Mouse (Mus musculus): ENCODE measurements around the gene Slc13a2.

Gene Slc13a2

GRCm38 (mm10) chr11:78422055-78422819, at the start of gene Slc13a2:
Slc13a2 (minus strand) TSS chr11:78422217.
- no peak for DNase-seq (ENCODE audit: low spot score)

GRCm38 (mm10) chr11:78471326-78472103, 49.5 kb upstream of the Slc13a2 start:
- no peak for DNase-seq (ENCODE audit: low spot score)

- DNase-seq (ENCODE audit: low spot score): no peak
These were observed 45.9 kb upstream of the Slc13a2 start for GRCm38 (mm10) chr11:78467932-78468331.

- DNase-seq (ENCODE audit: low spot score): no peak
These were observed 45.5 kb upstream of the Slc13a2 start for GRCm38 (mm10) chr11:78467515-78467914.

- no peak for DNase-seq (ENCODE audit: low spot score)
These were observed 44.4 kb upstream of the Slc13a2 start for GRCm38 (mm10) chr11:78466242-78466912.

- peak; percentile 82 for DNase-seq (ENCODE audit: low spot score)
These were observed 43.7 kb upstream of the Slc13a2 start, which contains the start of gene Slc46a1 for GRCm38 (mm10) chr11:78465568-78466180. Slc46a1 (plus strand) TSS chr11:78465697.

- DNase-seq (ENCODE audit: low spot score): peak; percentile 30
These were observed 43.1 kb upstream of the Slc13a2 start for GRCm38 (mm10) chr11:78465116-78465515.

- no peak for DNase-seq (ENCODE audit: low spot score)
These were observed 41.4 kb upstream of the Slc13a2 start for GRCm38 (mm10) chr11:78463286-78464036.

- no peak for DNase-seq (ENCODE audit: low spot score)
These were observed 40.7 kb upstream of the Slc13a2 start for GRCm38 (mm10) chr11:78462669-78463068.

GRCm38 (mm10) chr11:78461894-78462293, 39.9 kb upstream of the Slc13a2 start:
- DNase-seq (ENCODE audit: low spot score): peak; percentile 10

GRCm38 (mm10) chr11:78458740-78459139, 36.7 kb upstream of the Slc13a2 start:
- no peak for DNase-seq (ENCODE audit: low spot score)

- DNase-seq (ENCODE audit: low spot score): peak; percentile 55
These were observed 33.3 kb upstream of the Slc13a2 start for GRCm38 (mm10) chr11:78455308-78455707.

GRCm38 (mm10) chr11:78454276-78454675, 32.3 kb upstream of the Slc13a2 start:
- DNase-seq (ENCODE audit: low spot score): peak; percentile 77

- DNase-seq (ENCODE audit: low spot score): peak; percentile 70
These were observed 31.7 kb upstream of the Slc13a2 start for GRCm38 (mm10) chr11:78453675-78454074.

GRCm38 (mm10) chr11:78450337-78450736, 28.3 kb upstream of the Slc13a2 start:
- no peak for DNase-seq (ENCODE audit: low spot score)

- DNase-seq (ENCODE audit: low spot score): no peak
These were observed 26.2 kb upstream of the Slc13a2 start for GRCm38 (mm10) chr11:78448242-78448641.

- DNase-seq (ENCODE audit: low spot score): peak; percentile 54
These were observed 25.2 kb upstream of the Slc13a2 start for GRCm38 (mm10) chr11:78447168-78447567.

GRCm38 (mm10) chr11:78443115-78443514, 21.1 kb upstream of the Slc13a2 start:
- DNase-seq (ENCODE audit: low spot score): no peak

GRCm38 (mm10) chr11:78438399-78438930, 16.4 kb upstream of the Slc13a2 start:
- no peak for DNase-seq (ENCODE audit: low spot score)

- no peak for DNase-seq (ENCODE audit: low spot score)
These were observed 15.2 kb upstream of the Slc13a2 start for GRCm38 (mm10) chr11:78437182-78437581.

- no peak for DNase-seq (ENCODE audit: low spot score)
These were observed 13.8 kb upstream of the Slc13a2 start for GRCm38 (mm10) chr11:78435776-78436349.
